Mouse (Mus musculus) gastrocnemius, postnatal 36 days (tissue): ENCODE results near the gene Hoxc11. TPM values are rescaled to one million over a fixed set of nuclear protein-coding genes. Genes with fewer than 3 reads are reported as not detected.

Source experiments
- DNase-seq, 2 experiments: peaks; one replicate each; pipeline ENCODE4 v3.0.0; 2022
- intact Hi-C: fragments of 180-260 bp; cut with DNase I; formaldehyde crosslinking; loops from one replicate; pipeline ENCODE4 v1.15.1; 2025
- total RNA-seq, 2 experiments: library from RNA; stranded (reverse); gene quantifications; 2 replicates each; pipeline ENCODE4 v1.2.3; 2021

The Hoxc11 gene
- total RNA-seq, 2 experiments from 2014 or later: 5.6 to 8.1 TPM

- intact Hi-C loops: loop anchor here (2.0 kb wide), 1 partner anchor 14 kb away; the partner anchor contains the start of gene Hoxc9
- DNase-seq: peak in 1 of 2 experiments; percentile 50
Observed at GRCm38 (mm10) chr15:102963259-102963658, 9.0 kb downstream of the Hoxc11 start.

GRCm38 (mm10) chr15:102963671-102964640, 9.7 kb downstream of the Hoxc11 start:
- intact Hi-C loops: loop anchor here (2.0 kb wide), 2 partner anchors 13 to 343 kb away; partner anchors contain the start of gene Hoxc9
- DNase-seq: peak; percentile 70 to 74

- intact Hi-C loops: loop anchor here (2.0 to 5.0 kb wide), 2 partner anchors 217 to 342 kb away; no protein-coding TSS in a partner anchor
- peak in 1 of 2 experiments; percentile 56 for DNase-seq
Observed at GRCm38 (mm10) chr15:102965003-102965891, 11.0 kb downstream of the Hoxc11 start.

- DNase-seq: peak; percentile 91 to 96
- intact Hi-C loops: loop anchor here (2.0 to 5.0 kb wide), 2 partner anchors 216 to 341 kb away; no protein-coding TSS in a partner anchor
Observed at GRCm38 (mm10) chr15:102965892-102966775, 11.9 kb downstream of the Hoxc11 start.

- intact Hi-C loops: loop anchor here (5.0 kb wide), 1 partner anchor 215 kb away; no protein-coding TSS in a partner anchor
- peak in 1 of 2 experiments; percentile 61 for DNase-seq
Observed at GRCm38 (mm10) chr15:102966776-102967311, 12.6 kb downstream of the Hoxc11 start, which contains the start of gene Hoxc10. TSS of gene Hoxc10 (plus strand) at chr15:102966796.

- DNase-seq: no peak
- intact Hi-C loops: loop anchor here (5.0 kb wide), 1 partner anchor 215 kb away; no protein-coding TSS in a partner anchor
Observed at GRCm38 (mm10) chr15:102967312-102967510, 13.0 kb downstream of the Hoxc11 start, which contains the start of gene Hoxc5. TSS of gene Hoxc5 (plus strand) at chr15:102967443.

GRCm38 (mm10) chr15:102967511-102968397, 13.5 kb downstream of the Hoxc11 start:
- no peak for DNase-seq
- intact Hi-C loops: loop anchor here (5.0 kb wide), 1 partner anchor 215 kb away; no protein-coding TSS in a partner anchor

GRCm38 (mm10) chr15:102969296-102969695, 15.1 kb downstream of the Hoxc11 start:
- intact Hi-C loops: loop anchor here (5.0 kb wide), 1 partner anchor 213 kb away; no protein-coding TSS in a partner anchor

GRCm38 (mm10) chr15:102970740-102971139, 16.5 kb downstream of the Hoxc11 start:
- intact Hi-C loops: no loop called here
- DNase-seq: no peak

More at GRCm38 (mm10) chr15:102969296-102969695, 15.1 kb downstream of the Hoxc11 start:
- DNase-seq: no peak

- intact Hi-C loops: no loop called here
- DNase-seq: no peak
Observed at GRCm38 (mm10) chr15:102972254-102972653, 18.0 kb downstream of the Hoxc11 start.

- no peak for DNase-seq
- intact Hi-C loops: no loop called here
Observed at GRCm38 (mm10) chr15:102972753-102973152, 18.5 kb downstream of the Hoxc11 start.

- intact Hi-C loops: no loop called here
- no peak for DNase-seq
Observed at GRCm38 (mm10) chr15:102975034-102975433, 20.8 kb downstream of the Hoxc11 start.

GRCm38 (mm10) chr15:102975688-102976111, 21.5 kb downstream of the Hoxc11 start:
- intact Hi-C loops: loop anchor here (2.0 kb wide), 1 partner anchor 13 kb away; no protein-coding TSS in a partner anchor

GRCm38 (mm10) chr15:102976171-102976570, 21.9 kb downstream of the Hoxc11 start, which contains the start of gene Hoxc9:
TSS of gene Hoxc9 (plus strand) at chr15:102976439.
- intact Hi-C loops: loop anchor here (2.0 kb wide), 1 partner anchor 13 kb away; no protein-coding TSS in a partner anchor
- DNase-seq: peak in 1 of 2 experiments; percentile 42

More at GRCm38 (mm10) chr15:102975688-102976111, 21.5 kb downstream of the Hoxc11 start:
- DNase-seq: peak in 1 of 2 experiments; percentile 50

- DNase-seq: peak in 1 of 2 experiments; percentile 47
- intact Hi-C loops: loop anchor here (2.0 kb wide), 1 partner anchor 14 kb away; no protein-coding TSS in a partner anchor
Observed at GRCm38 (mm10) chr15:102976631-102977422, 22.6 kb downstream of the Hoxc11 start.

- DNase-seq: no peak
- intact Hi-C loops: loop anchor here (2.0 kb wide), 1 partner anchor 15 kb away; no protein-coding TSS in a partner anchor
Observed at GRCm38 (mm10) chr15:102977423-102977974, 23.3 kb downstream of the Hoxc11 start.
